Mouse (Mus musculus) Muller cell, postnatal 12 days (primary cell): ENCODE measurements at regions not wholly inside any gene's neighbourhood (a gene's known extent, or its start where the extent isn't known, plus 50 kb on each side); places are given as distances from the start of the nearest gene placed in this dataset.

Experiments used
- DNase-seq: peaks from one replicate; pipeline ENCODE4 v3.0.0-alpha.2; 2015; ENCODE audit errors: inconsistent ontology term

DNA sequence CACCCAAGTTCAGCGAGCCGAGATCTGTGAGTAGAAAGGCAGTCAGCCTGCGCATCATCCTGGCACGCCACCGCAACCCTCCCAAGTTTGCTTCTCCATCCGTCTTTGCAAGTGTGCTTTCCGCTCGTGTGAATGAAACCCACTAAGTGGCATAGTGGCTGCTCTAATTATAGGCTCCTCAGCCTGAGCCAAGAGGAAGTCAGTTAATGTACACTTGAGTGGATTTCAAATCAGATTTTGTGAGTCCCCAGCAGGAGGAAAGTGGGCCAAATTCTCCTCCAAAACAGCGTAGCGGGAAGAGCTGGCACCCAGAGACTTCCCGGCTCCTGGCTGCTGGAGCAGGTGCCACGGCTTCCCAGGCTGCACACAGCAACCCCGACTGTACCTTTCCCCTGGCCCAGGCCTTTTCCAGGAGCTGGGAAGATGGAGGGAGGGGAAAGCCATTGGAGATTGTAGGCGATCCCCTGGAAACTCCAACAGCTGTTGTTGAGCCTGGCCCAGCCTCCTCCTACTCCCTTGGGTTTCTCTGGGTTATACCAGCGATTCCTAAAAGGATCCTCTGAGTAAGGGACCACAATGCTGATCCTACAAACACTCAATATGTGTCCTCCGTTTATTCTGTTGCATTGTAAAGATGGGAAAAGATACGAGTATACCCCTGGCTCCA, 158.3 kb downstream of the Cryba4 start:
- DNase-seq, result peak; percentile 71

- DNase-seq, result no peak
Measured at GRCm38 (mm10) chr5:112098469-112099085, 153.7 kb downstream of the Cryba4 start.

DNA sequence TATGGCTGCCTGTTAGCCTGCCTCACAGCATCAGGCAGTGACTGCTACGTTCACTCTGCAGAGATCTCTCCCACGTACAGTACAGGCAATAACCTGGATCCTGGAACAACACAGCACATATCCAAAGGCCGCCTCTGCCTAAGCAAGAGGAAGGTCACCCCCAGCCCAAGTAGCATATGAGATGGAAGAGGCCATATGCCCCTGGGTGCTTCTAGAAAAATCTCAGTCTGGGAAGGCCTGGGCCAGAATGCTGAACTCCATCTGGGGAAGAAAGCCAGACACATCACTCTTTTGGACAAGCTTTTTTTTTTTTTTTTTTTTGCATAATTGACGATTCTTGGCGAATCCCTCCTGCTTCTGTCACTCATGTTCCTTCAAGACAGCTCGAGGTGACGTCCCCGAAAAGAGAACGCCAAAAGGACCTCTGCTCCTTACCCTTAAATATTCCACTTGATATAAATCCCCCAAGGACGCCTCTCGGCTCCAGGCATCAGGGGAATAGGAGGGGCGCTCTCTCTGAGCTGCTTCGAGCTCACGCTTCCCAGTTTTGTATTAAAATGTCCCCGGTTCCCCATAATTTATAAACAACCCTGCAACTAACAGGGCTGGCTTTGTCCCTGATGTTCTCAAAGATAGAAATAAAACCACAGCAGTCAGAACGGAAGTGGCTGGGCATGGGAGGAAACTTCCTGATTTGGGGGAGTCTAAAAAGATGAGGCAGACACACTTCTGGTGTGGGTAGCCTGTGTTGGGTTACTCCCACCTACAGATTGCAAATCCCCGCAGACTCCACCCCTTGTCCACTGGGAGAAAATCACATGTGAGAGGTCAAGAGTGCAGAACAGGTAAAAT, 150.4 kb downstream of the Cryba4 start:
- no peak for DNase-seq

DNA sequence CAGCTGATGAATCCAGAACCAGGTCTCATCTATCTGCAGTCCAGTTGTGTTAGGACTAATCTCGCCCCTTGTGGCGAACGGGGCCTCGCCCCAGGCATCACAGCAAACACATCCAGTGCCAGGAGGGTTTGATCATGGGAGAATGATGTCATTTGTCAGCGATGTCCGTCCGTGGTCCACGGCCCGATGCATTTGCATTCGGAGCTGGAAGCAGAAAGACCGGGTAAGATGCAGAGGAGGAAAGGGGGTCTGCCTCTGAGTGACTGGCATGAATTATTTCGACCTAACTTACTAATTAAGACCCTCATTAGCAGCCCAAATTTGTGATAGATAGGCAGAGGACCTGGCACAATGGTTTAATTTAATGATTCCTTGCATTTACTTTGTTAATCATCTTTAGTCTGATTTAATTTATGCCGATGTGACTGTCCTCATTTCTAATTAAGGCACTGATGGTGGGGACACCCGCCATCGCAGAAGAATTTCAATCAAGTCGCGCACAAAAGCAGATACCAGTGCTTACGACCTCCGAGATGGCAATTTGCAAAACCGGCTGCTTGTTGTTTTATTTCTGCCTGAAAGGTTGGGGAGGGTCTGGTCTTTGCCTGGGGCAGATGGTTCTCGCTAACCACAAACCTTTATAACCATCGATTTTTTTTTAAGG, 141.9 kb downstream of the Cryba4 start:
- peak; percentile 68 for DNase-seq

GRCm38 (mm10) chr5:112120766-112121165, 131.6 kb downstream of the Cryba4 start:
- DNase-seq, result no peak

GRCm38 (mm10) chr5:112121554-112121953, 130.8 kb downstream of the Cryba4 start:
- DNase-seq, result peak; percentile 40

DNA sequence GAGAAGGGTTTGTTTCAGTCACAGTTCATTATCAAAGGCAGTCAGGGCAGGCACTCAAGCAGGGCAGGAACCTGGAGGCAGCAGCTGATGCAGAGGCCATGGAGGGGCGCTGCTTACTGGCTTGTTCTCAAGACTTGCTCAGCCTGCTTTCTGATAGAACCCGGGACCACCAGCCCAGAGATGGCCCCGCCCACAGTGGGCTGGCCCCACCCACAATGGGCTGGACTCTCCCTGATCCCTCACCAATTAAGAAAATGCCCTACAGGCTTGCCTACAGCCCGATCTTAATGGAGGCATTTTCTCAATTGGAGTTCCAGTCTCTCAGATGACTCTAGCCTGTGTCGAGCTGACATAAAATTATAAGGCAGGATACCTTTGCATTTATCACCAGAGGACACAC, 129.7 kb downstream of the Cryba4 start:
- no peak for DNase-seq

DNA sequence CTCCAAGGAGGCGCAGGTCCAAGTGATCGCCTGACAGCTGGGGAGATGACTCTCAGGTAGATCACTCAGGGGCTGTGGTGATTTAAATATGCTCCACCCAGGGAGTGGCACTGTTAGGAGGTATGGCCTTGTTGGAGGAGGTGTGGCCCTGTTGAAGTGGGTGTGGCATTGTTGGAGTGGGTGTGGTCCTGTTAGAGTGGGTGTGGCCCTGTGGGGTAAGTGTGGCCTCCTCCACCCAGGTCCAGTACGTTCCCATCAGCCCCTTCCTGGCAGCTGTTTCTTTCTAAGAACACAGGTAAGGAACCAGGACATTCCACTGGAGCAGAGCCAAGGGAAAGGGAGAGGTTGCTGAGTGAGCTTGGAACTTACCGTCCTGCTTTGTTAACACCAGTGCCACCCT, 125.1 kb downstream of the Cryba4 start:
- no peak for DNase-seq

GRCm38 (mm10) chr5:112132746-112133145, 119.6 kb downstream of the Cryba4 start:
- peak; percentile 44 for DNase-seq

DNA sequence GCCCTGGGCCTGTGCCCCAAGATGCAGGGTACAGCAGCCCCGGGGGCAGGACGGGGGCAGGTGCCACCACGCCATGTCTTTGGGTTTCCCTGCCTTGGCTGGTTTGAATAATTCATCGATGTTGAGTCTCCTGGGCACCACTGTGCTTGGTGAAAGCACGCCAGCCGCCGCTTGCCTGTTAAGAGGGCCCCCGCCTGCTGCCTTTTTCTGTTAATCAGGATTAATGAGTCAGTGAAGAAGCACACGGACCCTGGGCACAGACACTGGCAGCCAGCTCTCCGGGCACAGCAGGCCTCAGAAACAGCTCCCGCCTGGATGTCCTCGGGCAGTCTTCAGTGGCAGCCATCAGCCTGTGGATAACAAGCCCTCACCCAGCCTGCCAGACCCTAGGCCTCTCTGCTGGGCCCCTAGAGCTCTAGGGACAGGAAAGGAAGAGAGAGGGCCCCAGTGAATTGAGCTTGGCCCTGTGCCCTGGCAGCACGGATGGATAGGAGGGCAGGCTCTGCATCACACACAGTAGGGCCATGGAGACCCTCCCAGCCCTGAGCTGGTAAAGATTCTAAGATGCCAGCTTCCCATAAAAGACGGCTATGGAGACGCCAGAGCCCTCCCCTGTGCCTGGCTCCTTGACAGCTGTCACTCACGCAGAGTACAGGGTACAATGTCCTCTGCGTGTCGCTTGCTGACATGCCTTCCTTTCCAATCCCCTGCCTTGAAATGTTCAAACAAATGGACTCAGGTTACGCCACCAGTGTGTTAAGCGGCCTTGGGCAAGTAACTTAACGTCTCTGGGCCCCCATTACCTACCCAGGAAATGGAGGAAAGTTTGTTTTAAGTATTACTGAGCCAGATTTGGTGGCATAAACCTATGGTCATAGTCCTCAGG, 118.4 kb downstream of the Cryba4 start:
- DNase-seq, result peak; percentile 87

- DNase-seq, result no peak
Measured at GRCm38 (mm10) chr5:112136646-112137045, 115.7 kb downstream of the Cryba4 start.

- DNase-seq, result no peak
Measured at GRCm38 (mm10) chr5:112138246-112138645, 114.1 kb downstream of the Cryba4 start.

DNA sequence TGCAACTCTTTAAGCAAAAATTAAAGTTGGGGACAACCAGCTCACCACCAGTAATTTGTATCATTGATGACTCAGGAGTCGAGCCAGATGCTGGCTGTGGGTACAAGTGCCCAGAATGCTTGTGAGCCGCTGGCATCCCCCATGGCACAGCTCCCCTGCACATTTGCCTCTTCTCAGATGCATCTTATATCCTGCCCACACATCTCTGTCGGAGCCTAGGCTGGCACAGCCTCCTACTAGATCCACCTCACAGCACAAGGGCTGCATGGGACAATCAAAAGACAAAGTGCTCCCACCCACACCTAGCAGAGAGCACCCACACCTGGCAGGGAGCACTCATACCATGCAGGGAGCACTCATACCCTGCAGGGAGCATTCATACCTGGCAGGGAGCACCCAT, 109.6 kb downstream of the Cryba4 start:
- DNase-seq, result no peak

DNA sequence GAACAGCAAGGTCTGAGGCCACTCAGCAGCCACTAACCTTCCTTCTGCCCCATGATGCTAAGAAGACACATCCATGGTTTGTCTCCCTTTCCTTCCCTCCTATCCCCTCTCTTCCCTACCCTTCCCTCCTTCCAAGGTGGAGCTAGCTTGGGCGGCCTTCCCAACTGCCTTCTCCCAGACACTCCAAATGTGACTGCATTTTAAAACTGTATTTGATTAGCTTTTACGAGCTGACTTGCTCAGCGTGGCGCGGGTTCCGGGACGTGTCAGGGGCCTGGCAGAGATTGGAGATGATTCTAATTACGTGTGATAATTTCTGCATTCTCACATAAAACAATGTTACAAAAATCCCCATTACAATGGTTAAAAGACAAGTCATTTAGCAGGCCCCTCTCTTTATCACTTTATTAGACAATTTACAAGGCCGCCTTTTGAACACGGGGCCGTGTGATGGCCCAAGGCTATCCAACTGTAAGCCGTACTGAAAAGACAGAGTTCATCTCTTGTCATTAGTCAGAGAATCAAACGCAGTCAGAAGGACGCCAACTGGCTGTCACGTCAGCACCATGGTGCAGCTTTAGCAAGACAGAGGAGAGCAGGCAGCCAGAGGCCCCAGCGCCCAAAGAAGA, 108.2 kb downstream of the Cryba4 start:
- no peak for DNase-seq

- peak; percentile 81 for DNase-seq
Measured at GRCm38 (mm10) chr5:112153675-112154085, 98.6 kb downstream of the Cryba4 start.

DNA sequence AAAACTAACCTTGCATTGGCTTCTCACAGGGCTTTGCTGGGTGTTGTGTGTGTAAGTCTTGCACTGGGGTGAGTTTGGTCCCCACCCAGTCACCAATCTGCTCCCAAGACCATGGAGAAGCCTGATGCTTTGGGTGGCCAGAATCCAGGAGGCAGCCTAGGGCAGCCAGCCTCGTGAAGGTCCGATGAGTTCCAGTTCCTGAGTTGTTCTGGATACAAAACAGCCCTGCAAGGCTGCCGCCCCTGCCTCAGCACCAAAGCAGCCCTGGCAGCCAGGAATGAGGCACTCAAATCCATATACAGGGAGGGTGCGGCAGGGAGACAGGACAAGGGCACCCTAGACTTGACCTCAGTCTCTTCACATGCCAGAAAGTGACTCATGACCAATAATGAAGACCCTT, 97.7 kb downstream of the Cryba4 start:
- no peak for DNase-seq

DNA sequence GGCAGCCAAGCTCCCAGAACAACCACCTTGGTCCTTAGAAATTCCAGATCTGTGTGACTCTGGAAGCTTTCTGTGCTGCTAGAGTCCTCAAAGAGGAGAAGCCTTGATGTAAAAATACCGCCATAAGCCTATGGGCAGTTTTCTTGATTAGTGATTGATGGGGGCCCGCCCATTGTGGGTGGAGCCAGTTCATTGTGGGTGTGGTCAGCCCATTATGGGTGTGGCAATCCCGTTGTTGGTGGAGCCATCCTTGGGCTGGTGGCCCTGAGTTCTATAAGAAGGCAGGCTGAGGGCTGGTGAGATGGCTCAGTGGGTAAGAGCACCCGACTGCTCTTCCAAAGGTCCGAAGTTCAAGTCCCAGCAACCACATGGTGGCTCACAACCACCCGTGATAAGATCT, 97.3 kb downstream of the Cryba4 start:
- no peak for DNase-seq

- DNase-seq, result no peak
Measured at GRCm38 (mm10) chr5:112156005-112156404, 96.3 kb downstream of the Cryba4 start.

GRCm38 (mm10) chr5:112166410-112167175, 85.7 kb downstream of the Cryba4 start:
- DNase-seq, result no peak

DNA sequence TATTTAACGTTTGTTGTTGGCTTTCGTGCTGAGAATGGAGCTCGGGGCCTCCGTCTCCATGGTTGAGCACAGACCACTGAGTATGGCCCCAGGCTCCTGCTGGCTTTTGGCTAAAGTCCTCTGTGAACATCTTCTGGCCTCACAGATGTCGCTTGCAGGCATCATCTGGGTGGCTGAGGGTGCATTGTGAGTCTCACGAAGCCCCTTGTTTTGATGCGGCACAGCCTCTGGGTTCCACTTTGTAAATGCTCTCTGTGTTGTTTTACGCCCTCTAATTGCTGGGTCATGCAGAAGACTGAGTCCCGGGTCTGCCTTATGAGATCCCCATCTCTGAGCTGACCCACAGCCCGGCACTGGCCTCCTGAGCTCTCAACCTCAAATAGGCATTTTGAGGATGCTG, 84.5 kb downstream of the Cryba4 start:
- DNase-seq, result no peak
